Mouse (Mus musculus) Muller cell, postnatal 12 days (primary cell): ENCODE measurements at regions not wholly inside any gene's neighbourhood (a gene's known extent, or its start where the extent isn't known, plus 50 kb on each side); places are given as distances from the start of the nearest gene placed in this dataset.

Experiments used
- DNase-seq: peaks from one replicate; pipeline ENCODE4 v3.0.0-alpha.2; 2015; ENCODE audit errors: inconsistent ontology term

DNA sequence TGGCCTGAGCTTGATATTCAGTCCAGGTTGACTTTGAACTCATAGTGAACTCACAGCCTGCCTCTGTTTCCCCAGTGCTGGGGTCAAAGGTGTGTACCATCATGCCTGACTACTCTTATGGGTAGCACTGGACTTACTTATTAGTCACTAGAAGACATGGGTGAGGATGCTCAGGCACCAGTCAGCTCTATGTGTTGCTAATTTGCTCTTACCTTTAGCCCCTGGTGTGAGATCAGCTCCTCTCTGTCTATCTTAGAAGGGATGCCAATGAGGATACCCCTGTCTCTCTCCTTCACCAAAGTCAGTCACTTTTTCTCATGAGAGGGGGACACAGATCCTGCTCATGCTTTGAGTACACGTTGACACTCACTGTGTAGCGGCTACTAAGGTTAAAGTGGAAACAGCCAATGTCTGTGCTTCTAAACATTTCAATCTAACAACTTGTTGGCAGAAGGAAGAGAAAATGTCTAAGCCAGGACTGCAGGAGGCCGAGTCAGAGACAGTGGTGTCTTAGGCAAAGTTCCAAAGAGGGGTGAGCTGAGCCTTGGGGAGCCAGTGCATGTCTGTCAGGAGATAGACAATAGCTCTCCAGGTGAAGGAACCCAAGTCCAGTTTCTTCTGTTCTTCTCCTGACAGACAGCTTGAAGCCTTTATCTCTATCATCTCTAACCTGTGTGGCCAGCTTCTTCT lies 78.2 kb upstream of the Mkln1 start:
- no peak for DNase-seq

DNA sequence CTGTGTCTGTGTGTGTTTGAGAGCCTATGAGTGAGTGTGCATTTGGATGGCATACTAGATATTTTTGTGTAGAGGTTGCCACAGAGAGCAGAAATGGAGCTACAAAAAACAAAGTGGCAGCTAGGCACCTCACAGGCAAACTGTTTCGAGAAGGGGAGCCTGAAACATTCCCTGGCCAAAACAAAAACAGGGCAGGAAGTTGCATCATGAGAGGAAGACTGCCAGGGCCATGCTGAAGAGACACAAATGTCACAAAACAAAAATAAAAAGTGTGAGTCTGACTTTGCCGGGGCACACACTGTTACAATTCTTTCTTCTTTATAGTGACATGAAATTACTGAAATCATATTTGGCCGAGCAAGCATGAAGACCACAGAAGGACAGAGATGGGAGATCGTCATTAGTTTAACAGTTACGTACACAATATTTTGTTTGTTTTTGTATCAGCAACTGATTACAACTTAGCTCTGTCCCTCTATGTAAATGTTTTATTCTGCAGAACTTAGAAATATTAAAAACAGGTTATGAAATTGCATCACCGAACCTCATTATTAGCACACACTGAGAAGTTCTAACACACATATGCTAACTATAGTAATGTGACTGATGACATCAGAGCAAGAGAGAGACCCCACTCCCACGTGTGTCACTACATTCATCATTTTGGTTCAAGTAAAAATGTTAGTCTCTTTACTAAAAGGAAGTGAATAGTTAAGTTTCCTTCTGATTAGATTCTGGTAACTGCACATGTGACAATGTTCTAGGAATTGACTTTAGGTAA lies 77.3 kb upstream of the Mkln1 start:
- DNase-seq: no peak

DNA sequence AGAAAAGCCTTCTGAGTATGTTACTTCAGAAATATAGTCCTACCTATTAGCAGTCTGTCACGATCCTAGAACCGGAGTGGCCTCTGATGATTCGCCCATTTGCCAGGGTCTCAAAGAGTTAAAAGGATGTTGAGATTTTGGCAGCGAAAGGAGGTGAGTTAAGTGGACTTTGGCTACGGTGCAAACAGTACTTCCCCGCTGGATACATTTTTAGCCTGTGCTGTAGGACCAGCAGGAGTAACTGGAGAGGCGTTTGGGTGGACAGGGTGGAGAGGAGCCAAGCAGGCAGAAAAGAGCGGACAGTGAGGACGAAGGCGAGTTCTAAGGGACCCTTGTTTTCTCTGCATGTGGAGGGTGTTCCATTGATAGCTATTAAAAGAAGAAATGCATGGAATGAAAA lies 76.6 kb upstream of the Mkln1 start:
- no peak for DNase-seq

DNA sequence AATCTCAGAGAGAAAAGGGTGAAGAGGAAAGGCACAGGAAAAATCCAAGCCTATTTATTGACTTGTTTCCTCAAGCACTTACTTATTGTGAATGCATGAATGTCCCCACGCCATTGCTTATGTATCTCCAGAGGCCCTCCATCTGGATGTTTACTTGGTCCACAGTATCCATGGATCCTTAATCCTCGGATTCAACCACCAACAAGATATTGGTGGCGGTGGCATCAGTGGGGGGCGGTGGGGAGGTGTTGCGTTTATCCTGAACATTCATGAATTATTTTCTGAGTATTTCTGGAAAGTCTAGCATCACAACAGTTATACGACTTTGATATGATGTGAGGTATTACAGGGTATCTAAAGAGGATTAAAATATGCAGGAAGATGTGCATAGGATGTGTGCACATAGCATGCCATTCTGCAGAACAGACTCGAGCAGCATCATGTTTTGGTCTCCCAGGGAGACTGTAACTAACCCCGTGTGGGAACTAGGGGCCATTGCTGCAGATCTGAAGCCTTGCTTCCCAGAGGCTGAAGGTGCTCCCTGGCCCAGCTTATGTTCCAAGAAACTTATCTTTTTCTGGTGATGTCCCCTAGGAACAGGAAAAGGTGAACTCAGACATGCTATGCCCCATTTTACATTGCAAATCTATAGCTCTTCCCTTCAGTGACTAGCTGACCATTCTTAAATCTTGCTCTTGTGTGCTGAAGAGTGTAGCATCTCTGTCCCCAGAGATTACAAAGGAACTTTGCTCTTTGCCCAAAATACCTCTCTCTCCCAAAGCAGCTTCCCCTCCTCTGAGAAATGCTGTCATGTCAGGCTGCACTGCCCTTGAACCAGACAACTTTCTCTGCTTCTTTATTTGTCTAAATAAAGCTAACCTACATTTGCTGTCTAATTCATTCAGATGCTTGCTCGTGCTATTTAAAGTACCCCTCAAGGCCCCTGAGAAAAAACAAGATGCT lies 75.0 kb upstream of the Mkln1 start:
- DNase-seq: no peak

DNA sequence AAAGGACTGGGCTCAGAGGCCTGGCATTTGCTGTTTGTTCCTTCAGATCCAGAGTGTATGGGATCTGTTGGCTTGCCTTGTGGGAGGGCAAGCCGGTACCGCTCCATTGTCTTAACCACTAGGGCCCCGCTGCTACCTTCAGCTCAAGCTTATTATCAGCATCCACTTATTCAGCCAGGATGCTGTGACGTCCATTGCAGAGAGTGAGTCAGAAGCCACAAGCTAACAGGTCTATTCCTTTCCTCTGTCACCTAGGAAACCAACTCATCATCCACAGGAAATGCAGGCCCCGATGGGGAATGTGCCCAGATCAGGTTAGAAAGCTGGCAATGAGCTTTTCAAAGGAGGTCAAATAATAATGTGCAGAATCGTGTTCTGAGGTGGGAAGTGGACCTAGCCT lies 73.8 kb upstream of the Mkln1 start:
- peak; percentile 81 for DNase-seq

DNA sequence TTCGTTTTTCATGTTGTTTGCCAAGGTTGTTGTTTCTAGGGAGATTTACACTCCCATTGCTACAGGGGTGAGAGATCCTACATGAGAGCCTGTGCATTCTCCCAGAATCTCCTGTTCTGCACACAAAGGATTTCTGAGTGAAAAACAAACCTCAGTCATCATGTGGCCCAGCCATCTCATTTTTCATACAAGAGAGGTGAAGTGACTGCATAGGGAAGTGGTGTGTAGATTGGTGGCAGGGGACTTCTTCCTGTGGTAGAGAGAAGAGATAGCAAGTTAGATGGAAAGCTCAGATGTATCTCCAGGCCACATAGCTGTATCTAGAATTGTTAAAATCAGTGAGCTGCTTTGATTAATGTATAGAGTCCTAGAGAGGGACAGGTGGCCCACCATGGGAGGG lies 72.9 kb upstream of the Mkln1 start:
- DNase-seq: no peak

DNA sequence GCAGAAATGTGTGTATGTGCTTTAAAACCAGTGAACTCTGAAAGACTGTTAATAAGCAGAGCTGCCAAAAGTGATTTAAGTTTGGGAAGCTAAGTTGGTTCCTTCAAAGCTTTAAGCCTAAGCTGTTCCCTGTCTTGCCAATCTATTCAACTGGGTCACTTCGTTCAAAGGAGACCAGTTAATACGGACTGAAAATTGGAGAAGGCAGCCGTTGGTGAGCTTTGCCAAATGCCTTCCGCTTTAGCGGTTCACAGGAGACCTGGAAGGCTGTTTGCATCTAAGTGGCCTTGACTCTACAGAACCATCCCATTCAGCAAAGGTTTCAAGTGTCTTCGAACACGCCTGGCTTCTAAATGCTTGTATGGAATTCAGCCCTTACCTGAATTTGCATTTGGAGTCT lies 68.2 kb upstream of the Mkln1 start:
- peak; percentile 70 for DNase-seq

DNA sequence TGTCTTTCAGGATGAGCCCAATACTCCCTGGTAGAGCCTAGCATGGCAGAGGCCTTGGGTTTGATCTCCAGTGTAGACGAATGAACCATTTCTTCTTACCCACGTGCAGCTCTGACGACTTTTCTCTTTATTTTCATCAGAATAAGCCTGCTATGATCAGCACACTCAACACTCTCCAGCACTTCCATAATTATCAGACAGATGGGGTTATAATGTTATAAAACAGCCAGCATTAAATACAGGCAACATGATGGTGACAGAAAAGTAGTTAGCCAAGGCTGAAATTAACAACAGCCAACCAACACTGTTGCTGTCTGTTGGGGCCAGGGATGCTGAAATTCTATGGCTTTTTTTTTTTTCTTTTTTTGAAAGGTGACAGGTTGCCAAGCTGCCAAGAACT lies 67.7 kb upstream of the Mkln1 start:
- no peak for DNase-seq

DNA sequence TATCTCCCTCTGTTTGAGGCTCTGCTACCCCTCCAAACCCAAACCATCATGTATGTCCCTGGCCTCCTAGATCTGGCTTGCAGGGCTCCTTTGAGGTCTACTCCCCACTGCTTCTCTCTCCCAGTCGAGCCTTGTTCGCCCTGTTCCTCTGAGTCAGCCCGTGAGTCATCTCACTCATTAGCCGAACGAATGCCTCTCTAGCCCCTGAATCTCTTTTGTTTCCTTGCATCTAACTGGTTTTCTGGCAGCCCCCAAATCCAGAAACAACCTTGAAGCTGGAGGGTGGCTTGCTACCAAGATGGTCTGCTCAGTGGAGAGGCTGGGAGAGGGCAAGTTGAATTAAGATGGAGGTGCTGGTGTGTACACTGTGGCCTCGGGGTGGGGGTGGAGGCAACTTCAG lies 66.3 kb upstream of the Mkln1 start:
- peak; percentile 88 for DNase-seq

DNA sequence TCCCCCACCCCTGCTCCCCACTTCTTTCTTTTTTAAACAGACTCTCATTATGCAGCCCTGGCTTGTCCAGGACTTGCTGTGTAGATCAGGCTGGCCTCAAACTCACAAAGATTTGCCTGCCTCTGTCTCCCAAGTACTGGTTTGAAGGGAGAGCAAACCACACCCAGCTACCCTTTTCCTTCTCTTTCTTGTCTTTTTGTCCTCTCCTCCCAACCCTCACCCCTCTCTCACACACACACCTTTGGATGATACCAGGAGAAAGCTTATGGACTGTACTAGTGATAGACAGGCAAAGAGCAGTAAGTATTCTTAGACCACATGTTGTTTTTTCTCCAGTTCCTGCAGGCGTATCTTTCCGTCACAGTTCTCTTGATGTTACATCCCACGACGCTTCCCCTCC lies 65.8 kb upstream of the Mkln1 start:
- no peak for DNase-seq

DNA sequence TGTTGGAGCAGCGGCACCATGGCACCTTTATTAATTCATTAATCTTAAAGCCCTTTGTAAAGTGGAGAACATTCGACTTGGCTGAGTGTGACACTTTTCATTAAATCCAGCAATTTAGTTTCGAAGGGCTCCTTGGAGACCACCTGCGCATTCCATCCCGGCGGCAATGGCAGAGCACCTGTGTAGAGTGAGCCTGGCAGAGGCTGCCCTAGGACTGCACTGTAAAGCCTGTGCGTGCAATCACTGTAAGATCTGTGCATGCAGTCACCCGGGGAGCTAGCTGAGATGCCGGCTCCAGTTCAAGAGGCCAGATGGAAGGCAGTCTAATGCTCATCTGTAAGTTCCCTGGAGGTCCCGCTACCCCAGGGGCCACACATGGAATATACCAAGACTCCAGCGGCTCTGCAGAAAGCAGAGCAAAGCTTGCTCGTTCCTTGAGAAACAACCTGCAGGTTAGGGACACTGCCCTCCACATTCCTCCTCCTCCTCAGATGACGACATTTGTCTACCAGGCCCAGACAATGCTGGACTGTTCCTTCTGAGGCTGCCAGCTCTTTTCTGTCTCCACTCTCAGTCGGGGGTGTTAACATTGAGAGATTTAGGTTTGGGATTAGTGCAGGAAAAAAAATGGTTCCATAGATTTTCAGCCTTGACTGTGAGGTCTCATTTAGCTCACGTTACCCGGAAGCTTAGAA lies 65.2 kb upstream of the Mkln1 start:
- DNase-seq: no peak

DNA sequence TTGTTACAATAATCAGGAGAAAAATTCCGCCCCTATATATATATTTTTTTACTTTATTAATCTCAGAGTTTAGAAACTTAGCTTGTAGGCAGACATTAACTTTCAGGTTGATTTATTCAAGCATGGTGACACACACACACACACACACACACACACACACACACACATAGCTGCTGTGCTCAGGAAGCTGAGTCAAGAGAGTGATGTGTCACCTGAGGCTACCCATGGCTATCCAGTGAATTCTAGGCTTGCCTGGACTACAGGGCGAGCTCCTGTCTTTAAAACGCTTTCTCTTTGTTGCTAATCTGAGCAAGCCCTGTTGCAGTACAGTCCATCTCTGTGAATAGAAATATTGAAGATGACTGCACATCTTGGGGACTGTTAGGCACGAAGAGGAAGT lies 64.4 kb upstream of the Mkln1 start:
- no peak for DNase-seq

DNA sequence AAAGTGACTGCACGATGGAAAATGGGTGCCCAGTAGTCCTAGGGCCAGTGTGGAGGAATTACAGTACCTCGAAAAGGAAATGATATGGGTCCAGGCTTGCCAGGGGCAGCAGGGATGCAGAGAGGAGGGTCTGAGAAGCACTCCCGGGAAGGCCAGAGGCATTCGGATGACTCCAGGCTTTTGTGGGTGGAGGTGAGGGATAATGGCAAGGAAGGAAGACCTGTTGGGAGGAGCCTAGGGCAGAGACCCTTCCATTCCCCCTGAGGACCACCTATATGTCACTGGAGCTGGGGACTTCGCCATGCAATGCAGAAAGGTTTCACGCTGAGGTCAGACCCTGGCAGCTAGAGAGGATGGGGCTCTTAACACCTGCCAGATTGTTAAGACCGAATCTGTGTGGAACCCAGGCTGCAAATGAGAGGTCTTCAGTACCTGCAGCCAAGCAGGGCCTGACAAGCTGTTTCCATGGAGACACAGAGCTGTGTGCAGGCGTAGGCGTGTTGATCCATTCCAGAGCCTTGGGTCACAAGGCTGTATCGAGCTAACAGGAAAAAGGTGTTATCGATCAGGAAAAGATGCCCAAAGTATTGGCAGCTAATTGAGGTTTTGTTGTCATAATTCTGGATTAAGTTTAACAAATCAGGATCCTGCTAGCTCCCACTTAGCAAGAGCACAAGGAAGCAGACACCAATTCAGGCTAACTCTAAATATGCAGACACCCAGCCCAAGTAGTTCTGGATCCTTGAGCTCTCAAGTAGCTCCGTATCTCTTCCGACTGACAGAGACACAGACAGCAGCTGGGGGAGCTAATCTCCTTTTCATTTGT lies 59.2 kb upstream of the Mkln1 start:
- no peak for DNase-seq

DNA sequence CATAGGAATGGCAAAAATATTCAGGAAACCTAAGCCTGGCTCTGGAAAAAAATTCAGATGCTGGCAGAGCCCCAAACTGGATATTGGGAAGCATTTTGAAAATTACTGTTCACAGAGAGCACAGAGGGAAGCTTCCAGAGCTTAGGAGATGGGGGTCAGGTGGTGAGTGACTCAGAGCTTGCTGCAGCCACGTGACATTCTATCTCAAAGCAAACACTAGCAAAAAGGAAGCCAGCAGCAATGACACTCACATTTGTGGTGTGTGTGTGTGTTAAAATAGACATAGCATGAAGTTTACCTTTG lies 58.6 kb upstream of the Mkln1 start:
- DNase-seq: peak; percentile 55

DNA sequence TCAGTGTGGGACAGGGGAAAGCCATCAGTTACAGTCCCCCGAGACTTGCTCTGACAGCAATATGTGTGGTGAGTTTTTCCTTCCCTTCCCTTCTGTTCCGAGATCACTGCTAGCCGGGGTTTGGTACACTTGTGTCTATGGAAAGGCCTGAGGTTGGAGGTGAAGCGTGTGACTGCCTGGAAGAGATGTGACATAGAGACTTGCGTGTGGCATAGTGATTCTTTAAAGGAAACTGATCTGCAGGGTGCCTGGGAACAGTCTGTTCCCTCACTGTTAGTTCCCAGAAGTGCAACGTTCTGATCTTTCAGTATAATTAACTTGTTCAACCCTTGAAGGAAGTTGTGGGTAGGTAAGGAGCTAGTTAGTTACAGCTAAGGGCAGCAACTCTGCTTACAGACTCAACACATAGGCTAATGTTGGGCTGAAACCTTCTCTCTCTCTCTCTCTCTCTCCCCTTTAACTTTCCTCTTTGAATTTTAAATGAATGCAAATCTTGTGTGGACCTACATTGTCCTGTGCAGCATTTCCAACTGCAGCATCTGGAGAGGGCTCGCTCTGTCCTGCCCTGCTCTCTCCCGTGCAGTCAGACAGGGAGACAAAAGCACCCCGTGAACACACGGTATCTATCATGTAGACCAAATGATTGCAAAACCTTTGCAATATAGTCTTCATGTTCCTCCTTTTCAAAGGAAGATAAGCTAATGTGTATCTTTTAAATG lies 53.0 kb upstream of the Mkln1 start:
- no peak for DNase-seq

DNA sequence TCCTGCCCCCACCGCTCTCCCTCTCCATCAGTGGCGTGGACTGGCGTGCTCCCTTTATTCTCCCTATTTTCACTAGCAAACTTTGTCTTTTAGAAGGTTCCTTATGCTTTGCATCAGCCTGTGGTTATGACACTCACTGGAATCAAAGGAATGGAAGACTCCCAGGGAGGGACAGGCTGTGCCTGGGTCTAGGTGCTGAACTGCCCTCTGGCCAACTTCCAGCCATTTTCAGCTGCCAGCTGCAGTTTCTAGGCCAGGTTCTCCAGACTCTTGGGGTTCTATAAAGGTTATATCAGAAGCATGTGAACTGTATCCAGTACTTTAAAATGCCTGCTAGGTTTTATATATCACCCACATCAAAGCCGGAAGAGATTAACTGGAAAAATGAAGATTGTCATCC lies 50.2 kb upstream of the Mkln1 start:
- no peak for DNase-seq
